28 mouse cellular contexts compared by ENCODE assay signal in the genomic region with DNA sequence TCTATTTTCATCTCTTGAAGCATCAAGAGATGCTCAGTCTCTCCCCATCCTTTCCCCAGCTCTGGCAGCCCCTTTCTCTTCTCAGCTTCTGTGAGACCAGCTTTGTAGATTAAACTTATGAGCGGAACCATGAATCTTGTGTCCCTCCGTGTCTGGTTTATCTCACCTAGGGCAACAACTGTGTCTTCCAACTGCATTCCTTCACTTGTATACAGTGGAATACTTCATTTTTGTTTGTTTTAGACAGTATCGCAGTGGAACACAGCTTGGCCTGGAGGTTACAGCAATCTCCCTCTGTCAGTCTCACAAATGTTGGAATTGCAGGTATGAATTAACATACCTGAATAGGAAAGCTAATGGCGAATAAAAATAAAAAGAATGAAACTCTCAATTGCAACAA. TPM values are rescaled to one million over a fixed set of nuclear protein-coding genes. Genes with fewer than 3 reads are reported as not detected.
DNase-seq lines count a peak whose midpoint lies in the region; ATAC-seq and TF ChIP-seq lines count a peak whose summit lies in the region.
"Had no signal": no experiment of that assay in that cellular context is flagged by ENCODE, and none has a peak within 500 bp of the region (broad histone marks: within the 10 kb centered on the region; RNA-seq: fewer than 3 reads in every experiment).

No protein-coding gene starts in this region.

- ATAC-seq in embryonic facial prominence, embryonic 12.5 days (ENCODE audit: insufficient number of reproducible peaks, insufficient read depth, low FRiP score, low TSS enrichment): no peak
- peak; percentile 60; the same call in 1 of the 2 replicates for ATAC-seq in intestine, embryonic 14.5 days (replicated peaks; ENCODE audit: low FRiP score, low TSS enrichment, low read depth)
- no peak for ATAC-seq in intestine, postnatal 0 days
- ATAC-seq in limb, embryonic 12.5 days (ENCODE audit: insufficient number of reproducible peaks, insufficient read depth, low FRiP score, low TSS enrichment, low read depth): no peak
- ATAC-seq in megakaryocyte progenitor cell, adult 5-6 weeks (replicated peaks; ENCODE audit: poor library complexity): no peak
- ATAC-seq: activated CD4-positive, CD25-positive, alpha-beta regulatory T cell, adult 4 months; CD4-positive, CD25-positive, alpha-beta regulatory T cell, adult 4 months; forebrain, embryonic 13.5 days; forebrain, embryonic 15.5 days; forebrain, postnatal 0 days; Patski had no signal

- WGBS in embryonic facial prominence, embryonic 12.5 days: 88% methylated on average over 4 of the region's 4 CpGs
- WGBS in embryonic facial prominence, embryonic 10.5 days: 88% methylated on average over 4 of the region's 4 CpGs
- 38% methylated on average over 4 of the region's 4 CpGs for WGBS in intestine, embryonic 14.5 days
- WGBS in intestine, postnatal 0 days: 71% methylated on average over 4 of the region's 4 CpGs
- WGBS in limb, embryonic 12.5 days: 91% methylated on average over 4 of the region's 4 CpGs
- WGBS in limb, embryonic 10.5 days: 88% methylated on average over 4 of the region's 4 CpGs

- H3K27me3 ChIP-seq in embryonic facial prominence, embryonic 12.5 days: no peaks in the 10 kb centered on the region
- H3K27me3 ChIP-seq in embryonic facial prominence, embryonic 10.5 days (replicated peaks; ENCODE audit: low read depth, poor library complexity, severe bottlenecking): no peaks in the 10 kb centered on the region
- H3K27me3 ChIP-seq in intestine, embryonic 14.5 days (replicated peaks; ENCODE audit: control insufficient read depth, insufficient read depth, low read length): no peaks in the 10 kb centered on the region
- H3K27me3 ChIP-seq in intestine, postnatal 0 days (replicated peaks; ENCODE audit: control insufficient read depth, insufficient read depth, low read length): no peaks in the 10 kb centered on the region
- H3K27me3 ChIP-seq in limb, embryonic 12.5 days: no peaks in the 10 kb centered on the region
- no peaks in the 10 kb centered on the region for H3K27me3 ChIP-seq in limb, embryonic 10.5 days (ENCODE audit: low read depth, poor library complexity, severe bottlenecking)
- H3K27me3 ChIP-seq: CH12.LX; embryonic facial prominence, embryonic 15.5 days; forebrain, embryonic 13.5 days; forebrain, embryonic 15.5 days; Patski had no signal

- no peaks in the 10 kb centered on the region for H3K9me3 ChIP-seq in embryonic facial prominence, embryonic 12.5 days
- no peaks in the 10 kb centered on the region for H3K9me3 ChIP-seq in embryonic facial prominence, embryonic 10.5 days
- H3K9me3 ChIP-seq in intestine, embryonic 14.5 days (ENCODE audit: control insufficient read depth, low read length): no peaks in the 10 kb centered on the region
- no peaks in the 10 kb centered on the region for H3K9me3 ChIP-seq in intestine, postnatal 0 days (ENCODE audit: control insufficient read depth)
- no peaks in the 10 kb centered on the region for H3K9me3 ChIP-seq in limb, embryonic 12.5 days
- no peaks in the 10 kb centered on the region for H3K9me3 ChIP-seq in limb, embryonic 10.5 days (replicated peaks)
- H3K9me3 ChIP-seq: embryonic facial prominence, embryonic 15.5 days; forebrain, embryonic 10.5 days; forebrain, embryonic 13.5 days; forebrain, embryonic 15.5 days had no signal

- H3K4me2 ChIP-seq in embryonic facial prominence, embryonic 12.5 days (replicated peaks): no peak overlapping the region
- no peak overlapping the region for H3K4me2 ChIP-seq in intestine, embryonic 14.5 days (ENCODE audit: low read length)
- H3K4me2 ChIP-seq in intestine, postnatal 0 days (replicated peaks; ENCODE audit: low read depth): no peak overlapping the region
- no peak overlapping the region for H3K4me2 ChIP-seq in limb, embryonic 12.5 days
- H3K4me2 ChIP-seq: embryonic facial prominence, embryonic 15.5 days; forebrain, embryonic 13.5 days; forebrain, embryonic 15.5 days had no signal

- no peak overlapping the region for H3K9ac ChIP-seq in embryonic facial prominence, embryonic 12.5 days
- H3K9ac ChIP-seq in intestine, embryonic 14.5 days (ENCODE audit: low read length): no peak overlapping the region
- H3K9ac ChIP-seq in intestine, postnatal 0 days (ENCODE audit: low read depth, low read length): no peak overlapping the region
- H3K9ac ChIP-seq in limb, embryonic 12.5 days (replicated peaks): no peak overlapping the region
- H3K9ac ChIP-seq: embryonic facial prominence, embryonic 15.5 days; forebrain, embryonic 13.5 days; forebrain, embryonic 15.5 days; forebrain, postnatal 0 days had no signal

- H3K4me3 ChIP-seq in embryonic facial prominence, embryonic 12.5 days: no peak overlapping the region
- no peak overlapping the region for H3K4me3 ChIP-seq in embryonic facial prominence, embryonic 10.5 days
- no peak overlapping the region for H3K4me3 ChIP-seq in intestine, embryonic 14.5 days (ENCODE audit: low read depth, low read length)
- H3K4me3 ChIP-seq in intestine, postnatal 0 days (ENCODE audit: low read depth, low read length): no peak overlapping the region
- no peak overlapping the region for H3K4me3 ChIP-seq in limb, embryonic 12.5 days (replicated peaks)
- H3K4me3 ChIP-seq in limb, embryonic 10.5 days: no peak overlapping the region
- H3K4me3 ChIP-seq: embryonic facial prominence, embryonic 15.5 days; erythroblast, embryonic 14.5 days; forebrain, embryonic 10.5 days; forebrain, embryonic 13.5 days; forebrain, embryonic 15.5 days had no signal

- peak overlapping the region; percentile 46; the same call in 1 of the 2 replicates for H3K27ac ChIP-seq in embryonic facial prominence, embryonic 12.5 days
- no peak overlapping the region for H3K27ac ChIP-seq in embryonic facial prominence, embryonic 10.5 days (replicated peaks)
- H3K27ac ChIP-seq in intestine, embryonic 14.5 days (ENCODE audit: low read depth): peak overlapping the region; percentile 65
- H3K27ac ChIP-seq in intestine, postnatal 0 days (ENCODE audit: low read depth, low read length): no peak overlapping the region; the same call in 1 of the 2 replicates
- H3K27ac ChIP-seq in limb, embryonic 12.5 days: peak overlapping the region; percentile 47; the same call in 1 of the 2 replicates
- no peak overlapping the region for H3K27ac ChIP-seq in limb, embryonic 10.5 days
- H3K27ac ChIP-seq: forebrain, embryonic 10.5 days; forebrain, embryonic 13.5 days; forebrain, embryonic 15.5 days had no signal

- no peak for DNase-seq in embryonic facial prominence, embryonic 10.5 days (ENCODE audit: low spot score)
- peak; percentile 58 for DNase-seq in intestine, embryonic 14.5 days (ENCODE audit: low spot score)
- DNase-seq in limb, embryonic 10.5 days (ENCODE audit: low spot score): no peak
- DNase-seq in yolk sac, embryonic 10.5 days (ENCODE audit: low spot score): peak; percentile 40
- DNase-seq: adrenal gland, adult 8-10 months; adrenal gland, postnatal 14 days; adrenal gland, postnatal 36 days; B cell, adult 2 months; cerebellum, adult 11-12 months; cerebellum, adult 2 months; cerebellum, adult 9-10 months; cerebellum, postnatal 10 days; cerebellum, postnatal 25 days; forebrain, postnatal 0 days had no signal

- no peaks in the 10 kb centered on the region for H3K36me3 ChIP-seq in embryonic facial prominence, embryonic 12.5 days
- no peaks in the 10 kb centered on the region for H3K36me3 ChIP-seq in embryonic facial prominence, embryonic 10.5 days (replicated peaks)
- H3K36me3 ChIP-seq in intestine, embryonic 14.5 days (ENCODE audit: control insufficient read depth, insufficient read depth, low read length): no peaks in the 10 kb centered on the region
- no peaks in the 10 kb centered on the region for H3K36me3 ChIP-seq in intestine, postnatal 0 days (ENCODE audit: control insufficient read depth, insufficient read depth)
- no peaks in the 10 kb centered on the region for H3K36me3 ChIP-seq in limb, embryonic 12.5 days
- H3K36me3 ChIP-seq in limb, embryonic 10.5 days: no peaks in the 10 kb centered on the region
- H3K36me3 ChIP-seq: embryonic facial prominence, embryonic 15.5 days; forebrain, embryonic 10.5 days; forebrain, embryonic 15.5 days; G1E had no signal

- no peak for TF ChIP-seq CTCF in intestine, postnatal 0 days (IDR thresholded peaks at IDR 0.05; ENCODE audit: low read depth)

- no peaks in the 10 kb centered on the region; the same call in 1 of the 2 replicates for H3K4me1 ChIP-seq in embryonic facial prominence, embryonic 12.5 days
- H3K4me1 ChIP-seq in embryonic facial prominence, embryonic 10.5 days: 0 out of 2 replicates have a peak, but pooled peaks cover 2% of the 10 kb centered on the region
- H3K4me1 ChIP-seq in intestine, embryonic 14.5 days (replicated peaks; ENCODE audit: control insufficient read depth, insufficient read depth, low read length): peaks cover 11% of the 10 kb centered on the region
- H3K4me1 ChIP-seq in intestine, postnatal 0 days (replicated peaks; ENCODE audit: control insufficient read depth, insufficient read depth, low read length): no peaks in the 10 kb centered on the region
- no peaks in the 10 kb centered on the region for H3K4me1 ChIP-seq in limb, embryonic 12.5 days (replicated peaks)
- H3K4me1 ChIP-seq in limb, embryonic 10.5 days: 0 out of 2 replicates have a peak, but pooled peaks cover 3% of the 10 kb centered on the region
- H3K4me1 ChIP-seq: forebrain, embryonic 10.5 days; forebrain, embryonic 13.5 days; forebrain, embryonic 15.5 days had no signal

RNA-seq across cellular contexts. Expression of gene Lum, which starts 26.7 kb away (rescaled TPM):
- 151 and 185 TPM in 2 replicates for polyA plus RNA-seq in embryonic facial prominence, embryonic 12.5 days (2016; fragmentation: Nextera tagmentation; extraction: Ambion mirVana)
- polyA plus RNA-seq in embryonic facial prominence, embryonic 10.5 days (2016; fragmentation: Nextera tagmentation; extraction: Ambion mirVana): 18.8 and 33.3 TPM in 2 replicates
- 248 and 293 TPM in 2 replicates for polyA plus RNA-seq in intestine, embryonic 14.5 days (2014; fragmentation: Nextera tagmentation; extraction: Ambion mirVana)
- 108 and 111 TPM in 2 replicates for polyA plus RNA-seq in intestine, postnatal 0 days (2015; fragmentation: Nextera tagmentation; extraction: Ambion mirVana)
- 105 and 147 TPM in 2 replicates for polyA plus RNA-seq in limb, embryonic 12.5 days (2016; fragmentation: Nextera tagmentation; extraction: Ambion mirVana)
- 7.9 and 23.5 TPM in 2 replicates for polyA plus RNA-seq in limb, embryonic 10.5 days (2016; fragmentation: Nextera tagmentation; extraction: Ambion mirVana)
- 0.54 TPM in 1 of 2 replicates, not detected in the other for total RNA-seq in megakaryocyte progenitor cell, adult 5-6 weeks (2015)
- not detected in 2 replicates for total RNA-seq in megakaryocyte progenitor cell, adult 5-6 weeks (2017)
- total RNA-seq: CH12.LX had no signal
- polyA plus RNA-seq: activated CD4-positive, CD25-positive, alpha-beta regulatory T cell, adult 4 months; CD4-positive, CD25-positive, alpha-beta regulatory T cell, adult 4 months; erythroblast, embryonic 14.5 days; G1E; Patski had no signal

RNA-seq across cellular contexts. Expression of gene Dcn, which starts 58.8 kb away (rescaled TPM):
- 79.0 and 87.0 TPM in 2 replicates for polyA plus RNA-seq in embryonic facial prominence, embryonic 12.5 days (2016; fragmentation: Nextera tagmentation; extraction: Ambion mirVana)
- 2.7 and 4.9 TPM in 2 replicates for polyA plus RNA-seq in embryonic facial prominence, embryonic 10.5 days (2016; fragmentation: Nextera tagmentation; extraction: Ambion mirVana)
- polyA plus RNA-seq in intestine, embryonic 14.5 days (2014; fragmentation: Nextera tagmentation; extraction: Ambion mirVana): 303 and 329 TPM in 2 replicates
- 353 and 355 TPM in 2 replicates for polyA plus RNA-seq in intestine, postnatal 0 days (2015; fragmentation: Nextera tagmentation; extraction: Ambion mirVana)
- polyA plus RNA-seq in limb, embryonic 12.5 days (2016; fragmentation: Nextera tagmentation; extraction: Ambion mirVana): 51.8 and 66.6 TPM in 2 replicates
- polyA plus RNA-seq in limb, embryonic 10.5 days (2016; fragmentation: Nextera tagmentation; extraction: Ambion mirVana): 2.4 and 5.2 TPM in 2 replicates
- total RNA-seq in megakaryocyte progenitor cell, adult 5-6 weeks (2015): not detected in 2 replicates
- not detected in 2 replicates for total RNA-seq in megakaryocyte progenitor cell, adult 5-6 weeks (2017)
- total RNA-seq: CH12.LX had no signal
- polyA plus RNA-seq: activated CD4-positive, CD25-positive, alpha-beta regulatory T cell, adult 4 months; CD4-positive, CD25-positive, alpha-beta regulatory T cell, adult 4 months; erythroblast, embryonic 14.5 days; G1E had no signal

Comparison
In these comparisons a context has a peak if more than half of its experiments do, and no peak if none do; other contexts are left out.
1. H3K27ac ChIP-seq: peak in embryonic facial prominence, embryonic 12.5 days (single experiment), intestine, embryonic 14.5 days (single experiment) and limb, embryonic 12.5 days (single experiment); none in embryonic facial prominence, embryonic 10.5 days (single experiment), intestine, postnatal 0 days (single experiment) and limb, embryonic 10.5 days (single experiment).
2. DNase-seq: peak in intestine, embryonic 14.5 days (single experiment) and yolk sac, embryonic 10.5 days (single experiment); none in embryonic facial prominence, embryonic 10.5 days (single experiment) and limb, embryonic 10.5 days (single experiment).